Mouse (Mus musculus): ENCODE measurements around the gene Nsdhl. TPM values are rescaled to one million over a fixed set of nuclear protein-coding genes. Genes with fewer than 3 reads are reported as not detected.

The Nsdhl gene
- total and polyA plus RNA-seq, 3 experiments: 19.4 to 23.1 TPM; not detected in 1

GRCm38 (mm10) chrX:72918682-72919059 lies 314 bp downstream of the Nsdhl start:
- H3K9me3 ChIP-seq (replicated peaks; ENCODE audit: insufficient read depth, low read length): no peaks in the 10 kb centered on the region
- DNase-seq (ENCODE audit: low read depth, low spot score): no peak
- peaks cover 0 to 2% of the 10 kb centered on the region in 2 experiments; a peak in 1 of 4 replicates for H3K36me3 ChIP-seq (ENCODE audit: control insufficient read depth in 1 of 2, insufficient read depth in 2 of 2, low read length in 2 of 2)
- TF ChIP-seq POLR2A (IDR thresholded peaks at IDR 0.05; ENCODE audit: control insufficient read depth in 1 of 2, insufficient read depth in 1 of 2, low read depth in 1 of 2, low read length in 2 of 2, poor library complexity in 1 of 2): peak in 1 of 2 experiments; percentile 47; a peak in 1 of 4 replicates
- no peak for TF ChIP-seq MEF2A (IDR thresholded peaks at IDR 0.05; ENCODE audit: extremely low read depth, insufficient replicate concordance, low read depth, low read length, poor library complexity, severe bottlenecking)
- peak overlapping the region; percentile 65 for H3K9ac ChIP-seq (ENCODE audit: control insufficient read depth, low read depth, low read length, poor library complexity, severe bottlenecking)
- peak overlapping the region; percentile 56 for H3K27ac ChIP-seq (ENCODE audit: control insufficient read depth, low read depth, low read length)
- no peaks in the 10 kb centered on the region for H3K27me3 ChIP-seq (ENCODE audit: control insufficient read depth in 1 of 2, insufficient read depth in 2 of 2, low read length in 2 of 2)
- H3K4me1 ChIP-seq (ENCODE audit: control insufficient read depth in 1 of 2, insufficient read depth in 2 of 2, low read length in 2 of 2): no peaks in the 10 kb centered on the region
- H3K79me2 ChIP-seq (ENCODE audit: control insufficient read depth, insufficient read depth, low read length, poor library complexity): no peaks in the 10 kb centered on the region; the same call in 1 of the 2 replicates
- H3K4me3 ChIP-seq (ENCODE audit: control insufficient read depth in 1 of 2, insufficient read depth in 1 of 2, low read depth in 2 of 2, low read length in 2 of 2): peak overlapping the region; percentile 71 to 72

DNA sequence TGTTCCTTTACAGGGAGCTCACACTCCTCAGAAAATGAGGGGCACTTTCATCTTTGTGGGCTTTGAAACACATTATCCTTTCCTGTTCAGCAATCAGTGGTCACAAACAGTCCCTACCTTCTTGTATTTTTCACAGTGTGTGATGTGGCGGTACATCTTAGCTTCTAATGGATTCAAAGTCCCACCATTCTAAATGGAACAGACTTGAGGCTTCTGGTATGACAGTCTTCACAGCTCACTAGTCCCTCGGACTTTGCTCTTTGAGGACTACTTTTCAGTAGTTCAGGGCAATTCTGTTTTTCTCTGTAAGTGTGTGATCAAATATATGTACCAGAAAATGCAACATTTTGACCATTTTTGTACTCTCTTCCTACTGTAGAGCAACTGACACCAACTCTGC lies 3.0 kb downstream of the Nsdhl start:
- Histone ChIP-seq H3K27me3 (ENCODE audit: control insufficient read depth in 1 of 2, insufficient read depth in 2 of 2, low read length in 2 of 2) (no peaks in the 10 kb centered on the region), H3K4me1 (ENCODE audit: control insufficient read depth in 1 of 2, insufficient read depth in 2 of 2, low read length in 2 of 2) (no peaks in the 10 kb centered on the region), H3K4me3 (ENCODE audit: control insufficient read depth in 1 of 2, insufficient read depth in 1 of 2, low read depth in 2 of 2, low read length in 2 of 2) (no peak overlapping the region), H3K27ac (ENCODE audit: control insufficient read depth, low read depth, low read length) (no peak overlapping the region), H3K79me2 (ENCODE audit: control insufficient read depth, insufficient read depth, low read length, poor library complexity) (no peaks in the 10 kb centered on the region; the same call in 1 of the 2 replicates), H3K9me3 (replicated peaks; ENCODE audit: insufficient read depth, low read length) (no peaks in the 10 kb centered on the region), H3K9ac (ENCODE audit: control insufficient read depth, low read depth, low read length, poor library complexity, severe bottlenecking) (no peak overlapping the region), H3K36me3 (ENCODE audit: control insufficient read depth in 1 of 2, insufficient read depth in 2 of 2, low read length in 2 of 2) (peaks cover 0 to 2% of the 10 kb centered on the region in 2 experiments; a peak in 1 of 4 replicates)
- DNase-seq (ENCODE audit: low read depth, low spot score): no peak
- TF ChIP-seq MYC (IDR thresholded peaks at IDR 0.05; ENCODE audit: low read depth, low read length) (no peak), EP300 (IDR thresholded peaks at IDR 0.05; ENCODE audit: low read depth in 1 of 2, low read length in 2 of 2) (no peak), ELF1 (IDR thresholded peaks at IDR 0.05; ENCODE audit: low read depth, low read length) (no peak), USF2 (IDR thresholded peaks at IDR 0.05; ENCODE audit: borderline replicate concordance in 1 of 2, insufficient read depth in 1 of 2, low read depth in 1 of 2, low read length in 2 of 2) (no peak), POLR2AphosphoS5 (IDR thresholded peaks at IDR 0.05; ENCODE audit: borderline replicate concordance, low read depth, low read length) (no peak), RAD21 (IDR thresholded peaks at IDR 0.05; ENCODE audit: low read depth, low read length) (no peak), ZC3H11A (IDR thresholded peaks at IDR 0.05; ENCODE audit: low read depth, low read length) (no peak), CHD1 (IDR thresholded peaks at IDR 0.05; ENCODE audit: low read depth, low read length) (no peak), TBP (IDR thresholded peaks at IDR 0.05; ENCODE audit: low read depth, low read length) (no peak), NRF1 (IDR thresholded peaks at IDR 0.05; ENCODE audit: insufficient read depth, low read depth, low read length, poor library complexity, severe bottlenecking) (no peak), CHD2 (IDR thresholded peaks at IDR 0.05; ENCODE audit: low read length) (no peak), ZMIZ1 (IDR thresholded peaks at IDR 0.05; ENCODE audit: low read depth, low read length) (no peak), ZKSCAN1 (IDR thresholded peaks at IDR 0.05; ENCODE audit: low read depth, low read length) (no peak), TAL1 (IDR thresholded peaks at IDR 0.05; ENCODE audit: low read length) (no peak), POLR2AphosphoS2 (IDR thresholded peaks at IDR 0.05; ENCODE audit: low read length) (no peak), USF1 (IDR thresholded peaks at IDR 0.05; ENCODE audit: low read depth, low read length) (no peak), MAX (IDR thresholded peaks at IDR 0.05; ENCODE audit: low read length) (no peak), MEF2A (IDR thresholded peaks at IDR 0.05; ENCODE audit: extremely low read depth, insufficient replicate concordance, low read depth, low read length, poor library complexity, severe bottlenecking) (no peak), TCF12 (IDR thresholded peaks at IDR 0.05; ENCODE audit: low read depth, low read length) (no peak), ETS1 (IDR thresholded peaks at IDR 0.05; ENCODE audit: low read depth, low read length) (no peak)

Measured in MEL (cell line).